Mouse (Mus musculus): ENCODE results near the gene Hk3. TPM values are rescaled to one million over a fixed set of nuclear protein-coding genes. Genes with fewer than 3 reads are reported as not detected.

Gene Hk3
- 19.6 and 22.4 TPM in 2 replicates for total RNA-seq (2015; ENCODE audit: low replicate concordance)
- 34.2 and 38.5 TPM in 2 replicates for total RNA-seq (2017; ENCODE audit: low replicate concordance)

DNA sequence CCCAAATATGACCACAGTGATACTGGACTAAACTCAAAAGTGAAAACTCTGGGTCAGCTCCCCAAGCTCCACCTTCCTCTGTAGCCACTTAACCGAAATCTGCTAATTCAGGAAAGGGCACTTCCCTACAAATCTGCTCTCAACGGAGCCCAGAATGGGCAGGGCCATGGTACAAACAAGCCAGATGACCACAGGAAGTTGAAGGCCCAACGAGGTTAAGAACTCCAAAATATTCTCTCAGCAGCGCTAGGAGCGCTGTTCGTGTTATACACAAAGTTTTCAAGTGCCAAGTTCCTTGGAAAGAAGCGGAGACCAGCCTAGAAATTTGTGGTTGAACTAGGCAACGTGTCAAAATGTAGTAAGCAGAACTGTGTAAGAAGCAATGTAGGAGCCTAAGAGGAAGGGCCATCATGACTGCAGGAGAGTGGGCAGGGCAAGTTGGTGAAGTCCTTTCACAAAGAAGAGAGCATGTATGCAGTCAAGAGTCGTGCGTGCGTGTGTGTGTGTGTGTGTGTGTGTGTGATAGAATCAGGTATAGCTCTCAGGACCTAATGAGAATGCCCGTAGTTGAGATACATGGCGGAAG is at the start of gene Hk3:
TSS of gene Hk3 (minus strand) at position 192 of the 586 bp plus-strand sequence.
- ATAC-seq (replicated peaks; ENCODE audit: low FRiP score, poor library complexity, severe bottlenecking), result no peak

DNA sequence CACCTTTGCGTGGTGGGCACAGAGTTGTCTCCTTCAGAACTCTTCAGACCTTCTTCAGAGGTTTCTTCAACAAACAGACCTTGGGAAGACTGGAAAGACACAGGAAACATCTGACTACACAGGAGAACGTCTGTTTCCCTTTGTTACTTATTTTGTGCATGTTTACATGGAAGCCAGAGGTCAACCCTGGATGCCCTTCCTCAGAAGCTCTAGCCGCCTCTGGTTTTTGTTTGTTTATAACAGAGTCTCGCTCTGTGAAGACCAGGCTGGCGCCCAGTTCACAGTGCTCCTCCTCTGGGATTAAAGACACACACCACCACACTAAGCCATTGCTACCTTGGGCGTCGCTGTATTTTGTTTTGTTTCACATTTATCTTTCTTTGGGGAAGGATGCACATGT is 48.5 kb upstream of the Hk3 start:
- ATAC-seq (replicated peaks; ENCODE audit: low FRiP score, poor library complexity, severe bottlenecking), result no peak

DNA sequence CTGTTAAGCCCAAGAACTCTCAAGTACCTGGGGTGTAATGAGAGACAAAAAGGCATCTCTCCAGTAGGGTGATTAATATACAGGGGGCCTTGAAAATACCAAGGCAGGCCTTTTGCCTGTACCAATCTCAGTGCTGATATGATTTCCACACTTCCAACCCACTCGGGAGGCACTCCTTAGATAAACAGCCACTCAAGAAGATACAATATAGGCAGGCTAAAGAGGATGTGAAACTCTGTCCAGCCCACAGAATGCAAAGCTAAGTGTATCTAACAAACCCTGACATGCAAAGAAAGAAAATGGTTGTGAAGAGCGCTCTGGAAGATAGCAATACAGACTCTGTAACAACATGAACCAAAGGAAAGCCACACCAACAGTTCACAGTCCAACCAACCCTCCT is 42.1 kb upstream of the Hk3 start:
- ATAC-seq (replicated peaks; ENCODE audit: low FRiP score, poor library complexity, severe bottlenecking), result no peak

- ATAC-seq (replicated peaks; ENCODE audit: low FRiP score, poor library complexity, severe bottlenecking), result peak; percentile 74
These were observed 36.9 kb upstream of the Hk3 start for GRCm38 (mm10) chr13:55058042-55058441.

- no peak for ATAC-seq (replicated peaks; ENCODE audit: low FRiP score, poor library complexity, severe bottlenecking)
These were observed 26.5 kb upstream of the Hk3 start for GRCm38 (mm10) chr13:55047706-55048105.

GRCm38 (mm10) chr13:55040016-55040415 is 18.8 kb upstream of the Hk3 start:
- ATAC-seq (replicated peaks; ENCODE audit: low FRiP score, poor library complexity, severe bottlenecking), result no peak

- ATAC-seq (replicated peaks; ENCODE audit: low FRiP score, poor library complexity, severe bottlenecking), result no peak
These were observed 3.0 kb upstream of the Hk3 start for GRCm38 (mm10) chr13:55024215-55024614.

- ATAC-seq (replicated peaks; ENCODE audit: low FRiP score, poor library complexity, severe bottlenecking), result no peak
These were observed 1.5 kb upstream of the Hk3 start for GRCm38 (mm10) chr13:55022715-55023114.

GRCm38 (mm10) chr13:55022256-55022655 is 1.1 kb upstream of the Hk3 start:
- ATAC-seq (replicated peaks; ENCODE audit: low FRiP score, poor library complexity, severe bottlenecking), result no peak

- ATAC-seq (replicated peaks; ENCODE audit: low FRiP score, poor library complexity, severe bottlenecking), result no peak
These were observed 1.1 kb downstream of the Hk3 start for GRCm38 (mm10) chr13:55020051-55020450.

- ATAC-seq (replicated peaks; ENCODE audit: low FRiP score, poor library complexity, severe bottlenecking), result no peak
These were observed 2.0 kb downstream of the Hk3 start for GRCm38 (mm10) chr13:55019181-55019580.

- ATAC-seq (replicated peaks; ENCODE audit: low FRiP score, poor library complexity, severe bottlenecking), result no peak
These were observed 2.5 kb downstream of the Hk3 start for GRCm38 (mm10) chr13:55018700-55019099.

DNA sequence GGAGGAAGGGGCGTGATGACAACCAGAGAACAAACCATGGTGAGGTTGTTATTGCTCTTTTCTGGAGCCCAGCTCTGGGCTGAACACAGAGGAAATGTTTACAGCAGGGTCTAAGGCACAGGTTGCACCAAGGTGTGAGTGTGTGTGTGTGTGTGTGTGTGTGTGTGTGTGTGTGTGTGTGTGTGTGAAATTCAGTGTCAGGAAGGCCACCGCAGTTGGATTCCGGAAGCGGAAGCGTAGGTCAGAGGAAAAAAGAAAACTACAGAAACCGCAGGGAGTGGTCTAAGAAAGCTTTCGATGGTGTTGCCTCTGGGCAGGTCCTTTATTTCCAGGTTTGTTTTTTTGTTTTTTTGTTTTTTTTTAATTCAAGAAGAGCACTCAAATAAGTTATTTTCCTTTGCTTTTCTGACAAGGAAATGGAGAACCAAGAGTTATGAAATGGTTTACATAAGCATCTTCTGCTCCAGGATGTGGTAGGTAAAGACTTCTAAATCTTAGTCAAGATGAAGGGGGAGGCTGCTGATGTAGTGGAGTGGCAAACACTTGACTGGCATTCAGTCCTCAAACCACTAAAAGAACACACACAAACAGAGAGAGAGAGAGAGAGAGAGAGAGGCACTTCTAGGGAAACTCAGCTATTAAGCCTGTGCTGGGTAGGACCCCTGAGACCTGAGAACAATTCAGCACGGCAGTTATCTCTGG is 3.1 kb downstream of the Hk3 start:
- no peak for ATAC-seq (replicated peaks; ENCODE audit: low FRiP score, poor library complexity, severe bottlenecking)

DNA sequence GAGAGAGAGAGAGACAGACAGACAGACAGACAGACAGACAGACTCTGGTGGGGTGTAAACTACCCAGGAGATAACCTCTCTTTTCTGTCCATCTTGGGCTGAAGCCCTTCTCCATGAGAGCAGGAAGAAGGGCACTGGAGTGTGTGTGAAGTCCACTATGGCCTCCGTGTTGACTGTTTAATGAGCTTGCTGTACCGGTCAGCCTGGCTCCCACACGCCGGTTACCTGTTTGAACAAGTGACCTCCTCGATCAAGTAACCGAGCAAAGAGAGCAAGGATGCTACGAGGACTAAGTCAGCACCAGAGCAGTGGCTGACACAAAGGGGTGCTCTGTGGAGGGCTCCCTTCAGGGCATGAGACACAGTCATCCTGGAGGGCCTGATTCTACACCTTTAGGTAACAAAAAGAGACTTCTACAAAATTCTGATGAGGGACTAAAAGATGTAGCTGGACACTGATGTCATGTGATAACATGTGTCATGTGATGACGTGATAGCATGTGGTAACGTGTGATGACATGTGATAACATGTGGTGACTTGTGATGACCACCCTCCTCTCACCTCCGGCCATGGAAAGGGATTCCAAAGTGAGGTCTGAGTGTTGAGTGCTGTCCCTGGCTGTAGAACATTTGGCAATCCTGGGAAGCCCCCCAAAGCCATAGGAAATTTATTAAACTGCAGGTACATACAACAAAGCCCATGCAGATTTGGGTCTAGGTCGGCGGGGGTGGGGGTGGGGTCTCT is 3.9 kb downstream of the Hk3 start:
- no peak for ATAC-seq (replicated peaks; ENCODE audit: low FRiP score, poor library complexity, severe bottlenecking)

DNA sequence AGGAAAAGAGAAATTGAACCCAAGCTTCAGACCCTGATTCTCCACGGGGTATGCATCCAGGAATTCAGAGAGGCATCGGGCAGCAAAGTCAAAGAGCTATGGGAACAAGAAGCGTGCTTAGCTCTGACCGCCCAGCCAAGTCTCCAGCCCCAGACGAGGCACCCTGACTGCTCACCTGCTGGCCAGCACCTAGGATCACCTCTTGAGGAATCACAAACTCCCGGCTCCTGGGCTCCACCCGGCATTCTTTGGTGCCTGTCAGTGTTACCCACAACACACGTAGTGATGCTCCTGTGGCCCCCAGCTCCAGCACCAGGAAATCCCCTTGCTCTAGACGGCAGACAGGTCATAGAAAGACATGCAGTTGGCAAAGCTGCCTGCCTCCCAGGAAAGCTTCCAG is 6.7 kb downstream of the Hk3 start:
- ATAC-seq (replicated peaks; ENCODE audit: low FRiP score, poor library complexity, severe bottlenecking), result no peak

DNA sequence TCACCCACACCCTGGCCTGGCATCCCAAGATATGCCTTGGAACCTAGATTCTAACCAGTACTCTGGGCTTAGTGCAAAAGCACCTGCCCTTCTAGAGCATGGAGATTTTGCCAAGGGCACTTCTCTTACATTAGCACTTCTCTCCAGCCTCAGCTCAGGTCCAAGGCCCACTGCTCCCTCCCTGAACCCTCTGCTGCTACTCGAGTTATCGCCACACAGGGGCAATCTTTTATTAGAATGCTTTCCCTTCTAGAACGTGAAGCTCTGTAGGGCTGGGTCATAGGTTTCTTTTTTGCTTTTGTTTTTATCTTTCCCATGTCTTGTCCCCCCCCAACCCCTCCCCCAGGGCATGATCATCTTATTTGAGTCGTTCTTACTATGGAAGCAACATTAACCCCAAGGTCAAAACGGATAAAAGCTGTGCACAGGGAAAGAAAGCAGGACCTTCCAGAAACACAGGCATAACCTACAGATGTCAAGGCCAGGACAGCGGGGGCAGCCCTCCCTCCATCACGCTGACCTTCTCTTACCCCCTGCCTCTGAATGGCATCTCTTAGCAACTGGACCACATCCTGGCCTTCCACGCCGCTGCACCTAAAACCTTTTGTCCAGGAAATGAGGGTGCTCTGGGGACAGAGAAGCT is 7.4 kb downstream of the Hk3 start:
- ATAC-seq (replicated peaks; ENCODE audit: low FRiP score, poor library complexity, severe bottlenecking), result no peak

GRCm38 (mm10) chr13:55011981-55012478 is 9.2 kb downstream of the Hk3 start:
- no peak for ATAC-seq (replicated peaks; ENCODE audit: low FRiP score, poor library complexity, severe bottlenecking)

DNA sequence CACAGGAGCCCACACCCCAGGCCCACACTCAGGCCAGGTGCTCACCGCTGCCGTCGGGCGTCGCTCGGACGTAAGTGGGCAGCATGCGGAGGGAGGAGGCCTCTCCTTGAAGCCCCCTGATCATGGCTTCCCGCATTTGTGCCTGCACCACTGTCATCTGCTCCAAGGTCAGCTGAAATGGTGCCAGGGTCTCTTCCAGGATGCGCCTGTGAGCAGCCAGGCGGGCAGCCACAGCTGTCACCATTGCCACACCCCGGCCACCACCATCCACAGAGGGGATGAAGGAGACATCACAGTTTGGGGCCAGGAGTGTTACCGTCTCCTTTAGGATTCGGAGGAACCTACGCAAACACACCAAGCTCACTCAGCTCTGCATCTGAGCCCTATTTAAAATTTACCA is 10.1 kb downstream of the Hk3 start:
- no peak for ATAC-seq (replicated peaks; ENCODE audit: low FRiP score, poor library complexity, severe bottlenecking)

GRCm38 (mm10) chr13:55008589-55008988 is 12.6 kb downstream of the Hk3 start:
- ATAC-seq (replicated peaks; ENCODE audit: low FRiP score, poor library complexity, severe bottlenecking), result no peak

GRCm38 (mm10) chr13:55006415-55006742 is 14.8 kb downstream of the Hk3 start:
- no peak for ATAC-seq (replicated peaks; ENCODE audit: low FRiP score, poor library complexity, severe bottlenecking)

Data from erythroblast, adult 5-6 weeks (primary cell).